Mouse (Mus musculus) megakaryocyte, embryonic 14.5 days (primary cell): ENCODE measurements around the gene Tmem229a.

Experiments
- FLI1 ChIP-seq: IDR thresholded peaks from 2 replicates; pipeline ENCODE4 v1.6.1; 2012; ENCODE audit warnings: low read length, inconsistent platforms, mixed read lengths
- GATA1 ChIP-seq: IDR thresholded peaks from 3 replicates; pipeline ENCODE4 v1.6.1; 2012; ENCODE audit warnings: mixed read lengths, low read length, inconsistent platforms, borderline replicate concordance

GRCm38 (mm10) chr6:24993754-24994153 lies 37.7 kb upstream of the Tmem229a start:
- TF ChIP-seq GATA1 (no peak), FLI1 (no peak)
